Mouse (Mus musculus): ENCODE results near the gene Smim27. TPM values are rescaled to one million over a fixed set of nuclear protein-coding genes. Genes with fewer than 3 reads are reported as not detected.

Smim27 gene
- polyA plus RNA-seq, 1 experiment = 9.6 TPM

DNA sequence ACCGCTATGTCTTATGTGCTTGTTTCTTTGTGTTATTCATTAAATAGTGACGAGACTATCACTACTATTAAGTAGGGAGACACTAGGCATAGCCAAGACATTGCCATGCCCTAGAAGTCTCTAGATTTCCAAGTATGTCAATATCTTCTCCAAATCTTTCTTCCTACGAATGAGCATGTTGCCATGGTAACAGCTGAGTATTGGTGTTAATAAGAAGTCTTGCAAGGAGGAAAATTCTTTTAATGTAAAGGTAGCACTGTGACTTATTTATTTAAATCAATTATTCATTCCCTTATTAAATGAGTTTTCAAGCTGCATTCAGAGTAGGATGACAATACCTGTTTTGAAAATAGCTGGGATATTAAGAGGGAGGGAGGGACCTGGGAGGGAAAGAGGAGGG is 48.0 kb downstream of the Smim27 start:
- TF ChIP-seq POLR2A (IDR thresholded peaks at IDR 0.05; ENCODE audit: low read depth, low read length) (no peak), CTCF (IDR thresholded peaks at IDR 0.05; ENCODE audit: borderline replicate concordance, insufficient read depth, low read length) (no peak)
- no peaks in the 10 kb centered on the region for H3K4me1 ChIP-seq (ENCODE audit: control insufficient read depth, insufficient read depth, low read length)

More for the DNA sequence above, 48.0 kb downstream of the Smim27 start:
- Histone ChIP-seq H3K4me3 (ENCODE audit: insufficient read depth, low read length) (no peak overlapping the region), H3K27ac (ENCODE audit: insufficient read depth, low read length) (no peak overlapping the region)

Other genes with a start within 250 kb of the Smim27 start
- 44.6 and 46.0 TPM in 2 replicates for gene Aco1, start 126.5 kb upstream of the Smim27 start, polyA plus RNA-seq (2011; ENCODE audit: insufficient read length, low read depth, missing spikeins)
- gene Ddx58, start 29.8 kb upstream of the Smim27 start, polyA plus RNA-seq (2011; ENCODE audit: insufficient read length, low read depth, missing spikeins) = 58.4 and 62.7 TPM in 2 replicates
- 39.4 and 42.0 TPM in 2 replicates for gene Topors, start 271 bp downstream of the Smim27 start, polyA plus RNA-seq (2011; ENCODE audit: insufficient read length, low read depth, missing spikeins)
- gene Ndufb6, start 9.8 kb downstream of the Smim27 start, polyA plus RNA-seq (2011; ENCODE audit: insufficient read length, low read depth, missing spikeins) = 133 and 135 TPM in 2 replicates
- 0.23 TPM in 1 of 2 replicates, not detected in the other for gene Tmem215, start 202.6 kb downstream of the Smim27 start, polyA plus RNA-seq (2011; ENCODE audit: insufficient read length, low read depth, missing spikeins)

Measured in embryonic fibroblast, embryonic 13.5 days (primary cell).